Mouse (Mus musculus) forebrain, embryonic 11.5 days (tissue): ENCODE measurements around the gene Gdf11. TPM values are rescaled to one million over a fixed set of nuclear protein-coding genes. Genes with fewer than 3 reads are reported as not detected.

Source experiments
- ATAC-seq: fragments of 200-750 bp; cut with Nextera tagmentation; replicated peaks from 2 replicates; pipeline ENCODE4 v1.8.0; 2017; ENCODE audit warnings: moderate TSS enrichment; ENCODE audit not compliant: low FRiP score
- DNase-seq: peaks from one replicate; pipeline ENCODE4 v3.0.0-alpha.2; 2017; ENCODE audit warnings: low spot score
- H3K27ac ChIP-seq: fragments of 300-500 bp; sonication (generic); 2 replicates; pipeline ENCODE4 v1.5.1; 2014; ENCODE audit warnings: low read depth, low read length
- H3K27me3 ChIP-seq: fragments of 300-500 bp; sonication (generic); 2 replicates; pipeline ENCODE4 v1.6.1; 2014; ENCODE audit warnings: mild to moderate bottlenecking, low read length, mixed read lengths; ENCODE audit not compliant: control insufficient read depth, insufficient read depth
- H3K36me3 ChIP-seq: fragments of 300-500 bp; sonication (generic); 2 replicates; pipeline ENCODE4 v1.6.1; 2014; ENCODE audit warnings: mild to moderate bottlenecking, low read length, moderate library complexity, mixed read lengths; ENCODE audit not compliant: control insufficient read depth, insufficient read depth
- H3K4me1 ChIP-seq: fragments of 300-500 bp; sonication (generic); replicated peaks from 2 replicates; pipeline ENCODE4 v1.6.1; 2014; ENCODE audit warnings: low read length, mixed read lengths; ENCODE audit not compliant: control insufficient read depth, insufficient read depth
- H3K4me2 ChIP-seq: fragments of 300-500 bp; sonication (generic); 2 replicates; pipeline ENCODE4 v1.6.1; 2014; ENCODE audit warnings: low read depth, mild to moderate bottlenecking, low read length, moderate library complexity, mixed read lengths; ENCODE audit not compliant: severe bottlenecking
- H3K4me3 ChIP-seq: fragments of 300-500 bp; sonication (generic); 2 replicates; pipeline ENCODE4 v1.5.1; 2014; ENCODE audit warnings: low read depth, low read length
- H3K9ac ChIP-seq: fragments of 300-500 bp; sonication (generic); 2 replicates; pipeline ENCODE4 v1.6.1; 2014; ENCODE audit warnings: low read length
- H3K9me3 ChIP-seq: fragments of 300-500 bp; sonication (generic); 2 replicates; pipeline ENCODE4 v1.6.1; 2016; ENCODE audit warnings: low read length, mixed read lengths; ENCODE audit not compliant: control insufficient read depth
- WGBS: fragments of 180-500 bp; shearing (Covaris S2); extraction: QIAGEN DNeasy Blood & Tissue Kit; methylation state at CpG from one replicate; pipeline ENCODE4 v1.1.7; 2014; 5-methylcytosine and 5-hydroxymethylcytosine counted together
- polyA plus RNA-seq: library from polyadenylated mRNA; unstranded; fragments of >200 nt; fragmentation: Nextera tagmentation; extraction: Ambion mirVana; gene quantifications from 2 replicates; pipeline ENCODE4 v1.2.1, GENCODE M21; 2014

Gdf11 gene
- polyA plus RNA-seq, 1 experiment from 2014 or later, result 10.5 TPM

DNA sequence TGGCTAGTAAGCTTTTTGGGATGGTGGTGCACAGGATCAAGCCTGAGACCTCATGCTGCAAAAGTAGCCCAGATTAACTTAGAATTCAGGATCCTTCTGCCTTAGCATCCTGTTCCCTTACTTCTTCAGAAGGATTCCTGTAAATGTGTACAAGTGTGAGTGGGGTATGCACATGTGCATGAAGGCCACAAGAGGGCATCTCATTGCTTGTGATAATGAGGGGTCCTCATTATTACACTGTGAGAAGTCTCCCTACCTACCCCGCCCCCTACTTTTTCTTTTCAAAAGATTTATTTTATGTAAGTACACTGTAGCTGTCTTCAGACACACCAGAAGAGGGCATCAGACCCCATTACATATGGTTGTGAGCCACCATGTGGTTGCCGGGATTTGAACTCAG is 24.0 kb upstream of the Gdf11 start:
- DNase-seq, result no peak
- Histone ChIP-seq H3K4me3 (no peak overlapping the region), H3K36me3 (no peaks in the 10 kb centered on the region), H3K27ac (no peak overlapping the region), H3K4me2 (no peak overlapping the region), H3K27me3 (no peaks in the 10 kb centered on the region), H3K9ac (no peak overlapping the region), H3K4me1 (no peaks in the 10 kb centered on the region; the same call in 1 of the 2 replicates), H3K9me3 (no peaks in the 10 kb centered on the region)
- no peak for ATAC-seq
- WGBS, result 88% methylated on average over 2 of the region's 2 CpGs

DNA sequence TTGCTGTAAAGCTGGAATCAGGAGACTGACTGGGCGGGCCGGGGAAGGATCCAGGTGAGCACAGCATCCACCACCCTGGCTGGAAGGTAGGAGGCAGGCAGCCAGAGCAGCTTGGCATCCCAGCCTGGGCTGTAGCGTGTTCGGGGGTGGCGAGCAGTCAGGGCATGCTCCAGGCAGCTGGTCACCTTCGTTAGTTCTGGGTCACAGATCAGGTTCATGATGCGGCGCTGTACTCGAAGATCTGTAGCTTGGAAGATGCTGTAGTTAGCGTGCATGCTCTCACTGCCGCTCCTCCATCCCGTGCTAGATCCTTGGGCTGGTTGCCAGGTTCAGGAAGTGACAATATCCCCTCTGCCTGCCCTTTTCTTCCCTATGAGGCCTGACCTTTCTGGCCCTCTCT is 22.2 kb upstream of the Gdf11 start:
- no peaks in the 10 kb centered on the region for H3K9me3 ChIP-seq
- WGBS, result 80% methylated on average over 12 of the region's 12 CpGs
- H3K36me3 ChIP-seq, result no peaks in the 10 kb centered on the region
- H3K4me1 ChIP-seq, result peaks cover 3% of the 10 kb centered on the region; the same call in 1 of the 2 replicates
- no peak overlapping the region for H3K4me3 ChIP-seq
- DNase-seq, result no peak
- no peak overlapping the region for H3K9ac ChIP-seq
- H3K27ac ChIP-seq, result no peak overlapping the region
- H3K27me3 ChIP-seq, result no peaks in the 10 kb centered on the region
- no peak overlapping the region for H3K4me2 ChIP-seq
- ATAC-seq, result 0 out of 2 replicates have a peak, but pooled peaks have one; percentile 7

DNA sequence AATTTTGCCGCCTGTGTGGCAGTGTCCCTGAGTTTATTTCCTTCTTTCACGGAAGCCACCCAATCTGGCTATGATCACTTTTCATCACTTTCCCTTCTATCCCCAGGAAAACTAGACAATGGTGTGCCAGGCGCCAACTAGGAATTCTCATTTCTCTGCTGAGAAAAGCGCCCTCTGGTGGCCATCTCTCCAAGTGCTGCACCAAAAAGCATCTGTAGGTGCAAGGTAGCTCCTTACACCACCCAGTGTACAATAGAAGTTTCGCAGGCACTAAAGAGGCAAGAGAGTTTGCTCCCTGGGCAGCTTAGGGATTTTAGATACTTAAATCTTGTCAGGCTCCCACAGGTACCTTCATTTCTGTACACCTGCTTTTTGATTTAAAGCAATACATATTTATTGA is 21.7 kb upstream of the Gdf11 start:
- H3K9me3 ChIP-seq, result no peaks in the 10 kb centered on the region
- peak; percentile 95 for DNase-seq
- no peak overlapping the region for H3K27ac ChIP-seq
- WGBS, result 8% methylated on average over 5 of the region's 5 CpGs
- ATAC-seq, result peak; percentile 52
- H3K4me3 ChIP-seq, result no peak overlapping the region
- H3K36me3 ChIP-seq, result no peaks in the 10 kb centered on the region
- H3K4me2 ChIP-seq, result no peak overlapping the region
- H3K4me1 ChIP-seq, result peaks cover 3% of the 10 kb centered on the region; the same call in 1 of the 2 replicates
- H3K27me3 ChIP-seq, result no peaks in the 10 kb centered on the region
- no peak overlapping the region for H3K9ac ChIP-seq

DNA sequence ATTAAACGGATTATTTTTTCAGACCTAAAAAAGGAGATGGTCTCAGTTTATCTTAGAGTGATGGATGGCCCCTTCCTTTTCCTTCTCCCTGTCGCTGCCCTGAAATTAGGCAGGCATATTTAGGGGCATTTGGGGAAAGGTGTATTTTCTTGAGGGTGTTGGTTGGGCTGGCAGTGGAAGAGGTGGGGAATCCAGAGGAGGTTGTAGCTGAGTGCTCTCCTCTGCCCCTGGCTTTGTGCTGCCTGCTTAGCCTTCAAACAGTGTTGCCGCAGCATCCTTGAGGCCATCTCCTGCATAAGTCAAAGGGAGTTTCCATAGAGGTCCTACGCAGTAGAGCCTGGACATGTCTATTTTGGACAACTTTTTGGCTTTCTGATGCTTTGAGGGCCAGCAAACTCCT is 21.3 kb upstream of the Gdf11 start:
- ATAC-seq (no peak), DNase-seq (no peak)
- no peaks in the 10 kb centered on the region for H3K36me3 ChIP-seq
- H3K9me3 ChIP-seq, result no peaks in the 10 kb centered on the region
- no peak overlapping the region for H3K4me2 ChIP-seq
- WGBS, result 81% methylated on average over 4 of the region's 4 CpGs
- no peak overlapping the region for H3K9ac ChIP-seq
- H3K4me1 ChIP-seq, result peaks cover 3% of the 10 kb centered on the region; the same call in 1 of the 2 replicates
- H3K27ac ChIP-seq, result no peak overlapping the region
- no peaks in the 10 kb centered on the region for H3K27me3 ChIP-seq
- H3K4me3 ChIP-seq, result no peak overlapping the region

DNA sequence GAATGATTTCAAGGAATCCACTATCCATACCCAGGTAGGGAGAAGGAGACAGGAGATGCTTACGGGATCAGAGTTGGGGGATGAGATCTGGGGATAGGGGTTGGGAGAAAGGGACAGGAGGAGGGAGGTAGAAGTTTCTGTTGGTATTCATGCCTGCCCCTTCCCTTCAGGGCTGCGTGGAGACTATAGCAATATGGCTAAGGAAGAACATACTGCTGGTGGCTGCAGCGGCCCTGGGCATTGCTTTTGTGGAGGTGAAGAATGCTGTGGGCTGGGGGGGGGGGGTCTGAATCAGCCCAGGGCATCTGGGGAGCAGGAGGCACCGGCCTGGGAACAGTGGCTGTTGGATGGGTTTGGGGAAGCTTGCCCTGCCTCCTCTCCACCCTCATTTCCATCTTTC is 20.8 kb upstream of the Gdf11 start:
- ATAC-seq (no peak), DNase-seq (peak; percentile 49)
- Histone ChIP-seq H3K4me1 (peaks cover 3% of the 10 kb centered on the region; the same call in 1 of the 2 replicates), H3K4me2 (no peak overlapping the region), H3K27ac (no peak overlapping the region), H3K4me3 (no peak overlapping the region), H3K27me3 (no peaks in the 10 kb centered on the region), H3K9me3 (no peaks in the 10 kb centered on the region), H3K36me3 (no peaks in the 10 kb centered on the region), H3K9ac (no peak overlapping the region)
- 93% methylated on average over 4 of the region's 4 CpGs for WGBS

DNA sequence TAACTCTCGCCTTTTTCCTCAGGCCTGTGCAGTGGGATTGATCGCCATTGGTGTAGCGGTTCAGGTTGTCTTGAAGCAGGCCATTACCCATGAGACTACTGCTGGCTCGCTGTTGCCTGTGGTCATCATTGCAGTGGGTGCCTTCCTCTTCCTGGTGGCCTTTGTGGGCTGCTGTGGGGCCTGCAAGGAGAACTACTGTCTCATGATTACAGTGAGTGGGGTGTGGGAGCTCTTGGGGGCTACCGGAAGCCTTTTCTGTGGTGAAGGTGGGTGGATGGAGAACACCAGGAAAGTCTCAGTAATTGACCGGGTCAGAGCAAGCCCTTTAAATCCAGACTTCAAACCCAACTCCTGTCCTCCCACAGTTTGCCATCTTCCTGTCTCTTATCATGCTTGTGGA is 19.9 kb upstream of the Gdf11 start:
- peak; percentile 51 for DNase-seq
- Histone ChIP-seq H3K9ac (no peak overlapping the region), H3K27me3 (no peaks in the 10 kb centered on the region), H3K36me3 (no peaks in the 10 kb centered on the region), H3K4me1 (peaks cover 3% of the 10 kb centered on the region; the same call in 1 of the 2 replicates), H3K4me2 (no peak overlapping the region), H3K4me3 (no peak overlapping the region), H3K27ac (no peak overlapping the region), H3K9me3 (no peaks in the 10 kb centered on the region)
- ATAC-seq, result no peak
- 89% methylated on average over 6 of the region's 6 CpGs for WGBS

DNA sequence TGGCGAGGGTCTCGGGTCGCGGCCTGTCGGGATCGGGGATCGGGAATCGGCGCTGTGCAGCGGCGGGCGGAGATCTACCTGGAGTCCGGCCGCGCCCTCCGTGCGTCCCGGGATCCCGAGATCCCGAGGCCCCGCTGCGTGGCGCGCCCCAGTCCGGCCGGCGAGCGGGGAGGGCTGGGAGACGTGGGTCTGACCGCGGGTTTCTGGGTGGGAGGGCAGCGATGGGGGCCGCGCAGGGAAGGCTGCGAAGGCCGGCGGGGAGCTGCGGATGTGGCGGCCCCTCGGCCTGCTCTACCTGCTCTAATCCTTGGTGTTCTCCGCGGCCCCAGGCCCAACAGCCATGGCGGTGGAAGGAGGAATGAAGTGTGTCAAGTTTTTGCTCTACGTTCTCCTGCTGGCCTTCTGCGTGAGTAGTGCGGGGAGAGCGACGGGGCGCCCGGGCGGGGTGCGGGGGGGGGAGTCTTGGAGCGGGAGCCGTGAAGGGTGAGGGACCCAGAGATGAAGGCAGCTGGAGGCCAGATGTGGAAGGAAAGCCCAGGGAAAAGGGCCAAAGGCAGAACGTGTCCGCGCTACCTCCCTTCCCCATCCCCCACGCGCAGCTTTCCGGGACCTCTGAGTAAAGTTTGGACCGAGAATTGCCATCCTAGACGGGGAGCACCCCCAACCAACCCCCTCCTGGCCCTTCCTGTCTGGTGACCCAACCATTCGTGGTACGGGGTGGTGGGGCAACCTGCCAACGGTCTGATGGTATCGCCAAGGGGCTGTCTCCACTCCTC is 18.7 kb upstream of the Gdf11 start:
- Histone ChIP-seq H3K4me2 (peak overlapping the region; percentile 87), H3K27ac (0 out of 2 replicates have a peak overlapping the region, but pooled peaks have one; percentile 31), H3K4me1 (peaks cover 3% of the 10 kb centered on the region; the same call in 1 of the 2 replicates), H3K9ac (peak overlapping the region; percentile 88), H3K36me3 (no peaks in the 10 kb centered on the region), H3K9me3 (no peaks in the 10 kb centered on the region), H3K4me3 (peak overlapping the region; percentile 74), H3K27me3 (no peaks in the 10 kb centered on the region)
- DNase-seq, result peak; percentile 70
- WGBS, result 3% methylated on average over 56 of the region's 66 CpGs
- ATAC-seq, result peak; percentile 16

DNA sequence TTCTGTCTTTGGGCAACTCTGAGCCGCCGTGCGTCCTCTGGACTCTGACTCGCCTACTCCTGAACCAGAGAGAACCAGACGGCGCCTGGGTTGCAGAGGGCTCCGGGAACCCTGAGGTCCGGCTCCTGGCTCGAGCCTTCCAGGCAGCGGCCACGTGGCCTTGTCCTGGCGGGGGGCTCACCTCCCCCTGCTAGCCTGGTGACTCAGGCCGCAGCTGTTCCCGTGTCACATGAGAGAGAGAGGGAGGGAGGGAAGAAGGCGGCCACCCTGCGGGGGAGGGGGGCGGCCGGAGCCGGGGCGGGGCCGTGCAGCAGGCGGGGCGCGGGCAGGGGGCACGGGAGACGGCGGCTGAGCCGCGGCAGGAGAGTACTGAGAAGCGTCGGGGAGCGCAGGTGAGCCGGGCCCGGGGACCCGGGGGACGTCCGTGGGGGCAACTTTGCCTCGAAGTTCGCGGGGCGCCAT is 18.1 kb upstream of the Gdf11 start:
- Histone ChIP-seq H3K27ac (0 out of 2 replicates have a peak overlapping the region, but pooled peaks have one; percentile 31), H3K36me3 (no peaks in the 10 kb centered on the region), H3K4me3 (peak overlapping the region; percentile 74), H3K4me1 (peaks cover 3% of the 10 kb centered on the region; the same call in 1 of the 2 replicates), H3K9ac (peak overlapping the region; percentile 88), H3K9me3 (no peaks in the 10 kb centered on the region), H3K27me3 (no peaks in the 10 kb centered on the region), H3K4me2 (peak overlapping the region; percentile 87)
- 2% methylated on average over 21 of the region's 41 CpGs for WGBS
- DNase-seq (peak; percentile 88), ATAC-seq (peak; percentile 81)
